Mouse (Mus musculus) adrenal gland, adult 2 months (tissue): ENCODE measurements around the gene Ubap2l. TPM values are rescaled to one million over a fixed set of nuclear protein-coding genes. Genes with fewer than 3 reads are reported as not detected.

Experiments
- DNase-seq: peaks from one replicate; pipeline ENCODE4 v3.0.0; 2021
- long read RNA-seq: library from polyadenylated mRNA; stranded (forward); transcript quantifications from one replicate; pipeline ENCODE4 v2.0.0, GENCODE M21; 2021
- polyA plus RNA-seq: library from polyadenylated mRNA; depleted of rRNA; stranded (reverse); fragments of >200 nt; gene quantifications from 2 replicates; pipeline ENCODE4 v1.2.3, GENCODE M21; 2012; rRNA removed
- total RNA-seq, 2 experiments: library from RNA; stranded (reverse); gene quantifications; 2 replicates each; pipeline ENCODE4 v1.2.3; 2021

Ubap2l gene
- 100 to 1,000 TPM; 148 to 181 TPM for total RNA-seq
- 96.4 and 103 TPM in 2 replicates for polyA plus RNA-seq
- long read RNA-seq, partial matches to known transcripts, result 17 of 80 reads
- long read RNA-seq, other reads (novel, unspliced or antisense), result 56 of 80 reads

DNA sequence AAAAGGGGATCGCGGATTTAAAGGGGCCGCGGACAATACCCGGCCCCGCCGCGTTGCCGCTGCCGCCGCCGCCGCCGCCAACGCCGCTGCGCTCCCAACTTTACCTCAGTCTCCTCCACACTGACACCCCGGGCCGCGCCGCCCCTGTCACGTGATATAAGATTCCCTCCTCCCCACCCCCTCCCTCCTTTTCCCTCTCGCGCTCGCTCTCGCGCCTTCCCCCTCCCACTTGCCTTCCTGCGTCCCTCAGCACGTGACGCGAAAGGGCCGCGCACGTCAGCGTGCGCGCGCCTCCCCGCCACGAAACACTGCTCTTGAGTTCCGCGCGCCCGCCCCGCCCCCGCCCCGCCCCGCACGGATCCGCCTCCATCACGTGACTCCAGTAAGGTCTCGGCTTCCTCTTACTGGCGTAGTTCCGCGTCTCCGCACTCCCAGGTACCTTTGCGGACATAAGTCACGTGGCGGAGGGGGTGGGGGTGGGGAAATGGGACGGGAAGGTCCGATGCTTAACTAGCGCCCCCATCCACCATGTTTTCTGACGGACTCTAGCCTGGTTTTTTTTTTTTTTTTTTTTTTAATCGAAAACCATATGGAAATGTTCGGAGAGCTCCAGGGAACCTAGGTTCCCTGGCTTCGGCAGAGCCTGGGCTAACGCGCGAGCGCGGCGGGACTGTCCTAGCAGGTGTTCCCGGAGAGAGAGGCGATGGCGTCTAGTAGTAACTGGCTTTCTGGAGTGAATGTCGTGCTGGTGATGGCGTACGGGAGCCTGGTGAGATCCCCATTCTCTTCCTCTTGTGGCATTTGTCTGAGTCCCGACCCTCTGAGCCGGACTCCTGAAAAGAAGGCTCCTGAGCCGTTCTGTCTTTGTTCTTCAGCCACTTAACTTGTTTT, at the start of gene Ubap2l:
Ubap2l (minus strand) TSS at position 278 of the 891 bp plus-strand sequence.
- peak; percentile 96 for DNase-seq

DNA sequence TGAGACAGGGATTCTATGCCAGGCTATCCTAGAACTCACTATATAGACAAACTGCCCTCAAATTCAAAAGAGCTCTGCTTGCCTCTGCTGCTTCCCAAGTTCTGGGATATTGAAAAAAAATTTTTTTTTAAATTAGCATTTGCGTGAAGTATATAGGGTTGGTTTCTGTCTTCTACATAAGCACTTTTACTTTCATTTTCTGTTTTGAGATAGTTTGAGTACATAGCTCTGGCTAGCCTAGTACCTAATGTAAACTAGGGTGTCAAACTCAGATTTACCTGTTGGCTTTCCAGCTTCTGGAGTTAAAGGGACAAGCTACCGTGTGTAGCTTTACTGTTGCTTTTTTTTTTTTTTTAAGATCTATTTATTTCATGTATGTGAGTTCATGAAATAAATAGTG, 49.2 kb upstream of the Ubap2l start:
- DNase-seq, result no peak

- no peak for DNase-seq
Measured at GRCm38 (mm10) chr3:90101010-90101409, 48.6 kb upstream of the Ubap2l start.

- DNase-seq, result no peak
Measured at GRCm38 (mm10) chr3:90097928-90098327, 45.5 kb upstream of the Ubap2l start.

DNA sequence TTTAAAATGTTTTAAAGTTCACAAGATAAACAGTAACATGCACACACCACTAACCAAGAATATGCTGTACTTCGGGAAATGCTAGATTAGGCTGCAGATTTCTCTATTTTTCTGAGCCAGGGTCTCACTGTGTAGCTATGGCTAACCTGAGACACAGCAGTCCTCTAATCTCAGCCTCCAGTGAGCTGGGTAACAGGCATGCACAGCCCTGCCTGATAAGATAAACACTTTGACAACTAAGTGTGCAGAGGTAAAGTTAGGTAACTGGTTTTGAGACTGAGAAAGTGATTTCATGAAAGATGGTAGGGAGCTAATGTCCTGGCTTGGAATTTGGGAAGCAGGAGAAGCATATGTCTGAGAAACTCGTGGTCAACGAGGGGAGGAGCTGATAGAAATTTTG, 42.0 kb upstream of the Ubap2l start:
- DNase-seq, result no peak

DNA sequence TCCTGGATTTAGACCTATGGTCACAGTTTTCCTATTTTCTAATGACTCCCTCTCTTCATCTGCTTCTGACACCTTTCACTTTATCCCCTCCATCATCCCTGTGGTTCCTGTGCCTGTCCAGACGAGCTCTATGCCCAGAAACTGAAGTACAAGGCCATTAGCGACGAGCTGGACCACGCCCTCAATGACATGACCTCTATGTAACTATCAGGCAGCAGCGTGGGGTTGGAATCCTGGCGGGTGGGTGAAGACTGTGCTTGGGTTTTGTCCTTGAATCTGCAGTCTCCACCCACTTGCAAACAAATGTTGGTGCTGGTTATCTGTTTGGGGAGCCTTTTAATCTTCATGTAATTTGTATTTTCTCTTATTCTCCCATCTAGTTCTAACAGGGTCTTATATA, 38.5 kb upstream of the Ubap2l start:
- DNase-seq, result peak; percentile 66

GRCm38 (mm10) chr3:90088617-90089016, 36.2 kb upstream of the Ubap2l start:
- DNase-seq, result no peak

DNA sequence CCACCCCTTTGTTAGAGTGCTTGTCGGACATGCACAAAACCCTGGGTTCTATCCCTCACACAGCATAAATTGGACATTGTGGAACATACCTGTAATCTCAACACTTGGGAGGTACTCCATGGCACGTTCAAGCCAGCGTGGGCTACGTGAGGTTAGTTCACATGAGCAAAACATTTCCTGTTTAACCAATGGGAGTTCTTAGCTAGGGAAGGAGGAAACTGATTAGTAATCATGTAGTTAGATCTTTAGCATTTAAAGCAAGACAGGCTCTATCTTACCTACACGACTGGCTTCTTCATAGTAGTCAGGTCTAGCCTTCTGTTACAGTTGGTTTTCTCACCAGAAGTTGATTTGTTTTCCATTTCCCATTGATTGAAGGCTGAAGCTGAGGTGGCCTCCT, 33.6 kb upstream of the Ubap2l start:
- DNase-seq, result no peak

GRCm38 (mm10) chr3:90085281-90085680, 32.9 kb upstream of the Ubap2l start:
- peak; percentile 70 for DNase-seq

GRCm38 (mm10) chr3:90084790-90085189, 32.4 kb upstream of the Ubap2l start:
- no peak for DNase-seq

- DNase-seq, result peak; percentile 40
Measured at GRCm38 (mm10) chr3:90083698-90084324, 31.4 kb upstream of the Ubap2l start.

GRCm38 (mm10) chr3:90083034-90083433, 30.6 kb upstream of the Ubap2l start:
- peak; percentile 54 for DNase-seq

- no peak for DNase-seq
Measured at GRCm38 (mm10) chr3:90081365-90082240, 29.2 kb upstream of the Ubap2l start.

DNA sequence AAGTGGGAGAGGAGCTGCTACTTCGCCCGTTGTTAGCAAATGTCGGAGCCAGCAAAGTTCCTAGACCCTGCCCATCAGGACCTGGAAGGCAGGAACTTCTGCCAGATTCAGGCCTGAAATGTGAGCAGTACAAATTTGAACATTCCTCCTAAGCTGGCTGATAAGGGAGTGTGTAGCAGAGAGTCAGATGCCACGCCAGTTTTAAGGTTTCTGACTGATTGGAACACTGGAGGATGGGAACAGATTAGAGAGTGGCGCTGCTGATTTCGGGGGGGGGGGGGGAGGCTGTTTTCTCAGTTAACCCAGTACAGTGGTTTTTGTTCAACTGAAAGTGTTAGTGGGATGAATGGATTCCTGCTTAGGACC, 28.1 kb upstream of the Ubap2l start:
- DNase-seq, result no peak

DNA sequence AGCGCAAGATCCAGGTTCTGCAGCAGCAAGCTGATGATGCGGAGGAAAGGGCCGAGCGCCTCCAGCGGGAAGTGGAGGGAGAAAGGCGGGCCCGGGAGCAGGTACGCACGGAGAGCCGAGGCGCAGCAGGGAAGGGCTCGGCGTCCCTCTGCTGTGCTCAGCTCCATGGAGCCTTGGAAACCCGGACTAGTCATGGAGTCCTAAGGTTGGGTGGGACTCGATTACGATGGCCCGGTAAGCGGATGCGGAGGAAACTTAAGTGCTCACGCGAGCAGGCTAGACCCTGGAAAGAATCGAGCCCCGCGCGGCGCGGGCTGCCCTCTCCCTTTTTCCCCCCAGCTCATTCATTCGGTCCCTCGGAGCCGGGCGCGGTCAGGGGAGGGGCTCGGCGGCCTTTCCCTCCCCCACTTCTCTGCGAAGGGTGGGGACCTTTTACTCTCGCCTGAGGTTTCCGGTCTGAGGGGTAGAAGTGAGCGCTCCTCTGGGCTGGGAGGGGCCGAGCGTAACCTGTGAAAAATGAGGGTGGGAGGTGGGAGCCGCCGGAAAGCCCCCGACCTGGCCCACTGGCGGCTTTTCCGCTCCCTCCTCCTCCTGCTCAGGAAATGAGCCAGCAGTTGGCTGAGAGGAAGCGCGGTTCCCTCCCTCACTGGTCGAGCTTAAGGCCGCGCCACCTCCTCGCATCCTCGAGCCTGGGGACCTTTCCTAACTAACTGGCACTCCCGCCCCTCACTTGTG, 27.5 kb upstream of the Ubap2l start:
- DNase-seq, result peak; percentile 84

- peak; percentile 97 for DNase-seq
Measured at GRCm38 (mm10) chr3:90079133-90079762, 26.8 kb upstream of the Ubap2l start.

GRCm38 (mm10) chr3:90078224-90078623, 25.8 kb upstream of the Ubap2l start:
- no peak for DNase-seq

GRCm38 (mm10) chr3:90076921-90077716, 24.7 kb upstream of the Ubap2l start:
- peak; percentile 84 for DNase-seq

GRCm38 (mm10) chr3:90072294-90072693, 19.9 kb upstream of the Ubap2l start, which contains the start of gene Tpm3:
Gene Tpm3 (plus strand): TSS chr3:90072649.
- no peak for DNase-seq

- DNase-seq, result no peak
Measured at GRCm38 (mm10) chr3:90069688-90070087, 17.3 kb upstream of the Ubap2l start.
